Mouse (Mus musculus): ENCODE data around the gene Taf3. TPM values are rescaled to one million over a fixed set of nuclear protein-coding genes. Genes with fewer than 3 reads are reported as not detected.

The Taf3 gene
- polyA plus RNA-seq, 1 experiment, result 8.4 TPM

DNA sequence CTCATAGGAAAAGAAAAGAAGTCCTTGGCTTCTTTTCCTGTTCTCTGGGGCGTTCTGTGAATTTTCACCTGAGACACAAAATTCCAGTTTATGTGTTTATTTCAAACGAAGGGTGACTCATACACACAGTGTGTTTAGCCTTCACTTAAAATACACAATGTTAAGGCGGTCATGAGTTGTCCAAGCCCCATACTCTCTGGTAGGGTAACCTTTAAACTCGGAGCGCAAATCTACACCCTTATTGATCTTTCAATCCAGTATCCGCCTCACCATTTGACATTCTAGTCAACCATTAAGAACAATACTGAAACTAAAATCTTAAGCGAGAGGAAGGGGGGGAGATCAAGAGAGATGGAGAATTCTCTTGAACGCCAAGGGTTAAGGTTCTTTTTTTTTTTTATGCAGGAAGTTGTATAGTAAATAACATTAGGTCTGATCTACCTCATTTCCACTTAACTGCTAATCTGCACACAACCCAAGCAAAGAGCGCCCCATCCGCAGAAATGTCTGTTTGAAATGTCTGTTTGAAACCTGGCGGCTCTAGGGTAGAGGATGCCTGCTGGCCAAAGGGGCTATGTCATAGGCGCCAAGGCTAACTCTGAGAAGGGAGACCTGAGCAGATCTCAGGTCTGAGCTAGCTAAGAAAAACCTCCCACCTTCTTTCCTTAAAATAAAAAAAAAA is 172.6 kb downstream of the Taf3 start:
- TF ChIP-seq POLR2A (IDR thresholded peaks at IDR 0.05; ENCODE audit: extremely low read depth, insufficient read depth, low read length), result no peak
- no peak for TF ChIP-seq CTCF (IDR thresholded peaks at IDR 0.05; ENCODE audit: extremely low read depth, insufficient read depth, low read length)
- H3K4me3 ChIP-seq (ENCODE audit: insufficient read depth, low read length), result no peak overlapping the region
- H3K27ac ChIP-seq (ENCODE audit: insufficient read depth, low read length), result no peak overlapping the region
- no peaks in the 10 kb centered on the region for H3K4me1 ChIP-seq (ENCODE audit: control insufficient read depth, insufficient read depth, low read length)

- no peak for TF ChIP-seq POLR2A (IDR thresholded peaks at IDR 0.05; ENCODE audit: extremely low read depth, insufficient read depth, low read length)
- no peak for TF ChIP-seq CTCF (IDR thresholded peaks at IDR 0.05; ENCODE audit: extremely low read depth, insufficient read depth, low read length)
- H3K4me3 ChIP-seq (ENCODE audit: insufficient read depth, low read length), result no peak overlapping the region
- no peaks in the 10 kb centered on the region for H3K4me1 ChIP-seq (ENCODE audit: control insufficient read depth, insufficient read depth, low read length)
- H3K27ac ChIP-seq (ENCODE audit: insufficient read depth, low read length), result no peak overlapping the region
Observed at GRCm38 (mm10) chr2:9875220-9875619, 173.2 kb downstream of the Taf3 start.

GRCm38 (mm10) chr2:9874467-9875219 is 173.8 kb downstream of the Taf3 start:
- Histone ChIP-seq H3K4me1 (ENCODE audit: control insufficient read depth, insufficient read depth, low read length) (no peaks in the 10 kb centered on the region), H3K27ac (ENCODE audit: insufficient read depth, low read length) (no peak overlapping the region), H3K4me3 (ENCODE audit: insufficient read depth, low read length) (no peak overlapping the region)
- TF ChIP-seq POLR2A (IDR thresholded peaks at IDR 0.05; ENCODE audit: extremely low read depth, insufficient read depth, low read length) (no peak), CTCF (IDR thresholded peaks at IDR 0.05; ENCODE audit: extremely low read depth, insufficient read depth, low read length) (no peak)

DNA sequence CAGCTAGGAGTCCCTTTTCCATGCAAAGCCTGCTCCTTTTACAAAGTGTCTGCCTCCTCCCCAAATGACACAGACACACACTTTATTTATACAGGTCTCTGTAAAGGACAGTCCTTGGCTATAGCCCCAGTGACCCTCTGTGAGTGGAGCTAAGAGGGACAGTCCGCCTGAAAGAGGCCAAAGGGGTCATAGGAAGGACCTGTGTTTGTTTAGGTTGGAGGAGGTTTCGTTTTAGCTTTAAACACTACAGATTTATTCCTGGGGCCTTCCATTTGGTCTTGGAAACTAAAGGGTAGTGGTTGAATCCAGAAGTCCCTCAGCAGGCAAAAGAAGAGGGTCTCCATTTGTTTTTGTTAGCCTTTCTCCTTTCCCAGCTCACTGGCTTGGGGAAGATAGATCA is 174.6 kb downstream of the Taf3 start:
- TF ChIP-seq POLR2A (IDR thresholded peaks at IDR 0.05; ENCODE audit: extremely low read depth, insufficient read depth, low read length) (no peak), CTCF (IDR thresholded peaks at IDR 0.05; ENCODE audit: extremely low read depth, insufficient read depth, low read length) (no peak)
- no peak overlapping the region for H3K4me3 ChIP-seq (ENCODE audit: insufficient read depth, low read length)
- H3K27ac ChIP-seq (ENCODE audit: insufficient read depth, low read length), result no peak overlapping the region
- H3K4me1 ChIP-seq (ENCODE audit: control insufficient read depth, insufficient read depth, low read length), result no peaks in the 10 kb centered on the region

DNA sequence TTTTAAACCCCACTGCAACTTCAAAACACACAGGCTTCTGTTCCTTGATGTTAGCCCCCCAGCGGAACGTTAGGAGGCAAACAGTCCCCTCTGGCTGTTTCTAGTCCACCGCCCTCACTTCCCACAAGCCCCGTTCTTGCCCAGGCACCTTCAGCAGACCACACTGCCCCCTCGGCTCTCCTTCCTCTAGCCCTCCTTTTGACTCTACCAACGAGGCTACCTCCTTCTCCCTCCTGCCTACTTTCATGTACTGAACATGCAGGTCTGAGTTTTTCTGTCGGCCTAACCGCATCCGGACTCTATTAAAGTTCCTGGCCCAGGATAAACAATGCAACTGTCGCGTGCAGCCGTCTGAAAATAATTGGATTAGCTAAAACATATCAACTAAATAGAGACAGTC is 175.7 kb downstream of the Taf3 start:
- Histone ChIP-seq H3K4me1 (ENCODE audit: control insufficient read depth, insufficient read depth, low read length) (no peaks in the 10 kb centered on the region), H3K27ac (ENCODE audit: insufficient read depth, low read length) (no peak overlapping the region), H3K4me3 (ENCODE audit: insufficient read depth, low read length) (no peak overlapping the region)
- no peak for TF ChIP-seq CTCF (IDR thresholded peaks at IDR 0.05; ENCODE audit: extremely low read depth, insufficient read depth, low read length)
- no peak for TF ChIP-seq POLR2A (IDR thresholded peaks at IDR 0.05; ENCODE audit: extremely low read depth, insufficient read depth, low read length)

- Histone ChIP-seq H3K27ac (ENCODE audit: insufficient read depth, low read length) (no peak overlapping the region), H3K4me1 (ENCODE audit: control insufficient read depth, insufficient read depth, low read length) (no peaks in the 10 kb centered on the region), H3K4me3 (ENCODE audit: insufficient read depth, low read length) (no peak overlapping the region)
- TF ChIP-seq CTCF (IDR thresholded peaks at IDR 0.05; ENCODE audit: extremely low read depth, insufficient read depth, low read length) (no peak), POLR2A (IDR thresholded peaks at IDR 0.05; ENCODE audit: extremely low read depth, insufficient read depth, low read length) (no peak)
Observed at GRCm38 (mm10) chr2:9871798-9872197, 176.6 kb downstream of the Taf3 start.

GRCm38 (mm10) chr2:9871141-9871716 is 177.2 kb downstream of the Taf3 start:
- no peak overlapping the region for H3K27ac ChIP-seq (ENCODE audit: insufficient read depth, low read length)
- no peak for TF ChIP-seq POLR2A (IDR thresholded peaks at IDR 0.05; ENCODE audit: extremely low read depth, insufficient read depth, low read length)
- no peak for TF ChIP-seq CTCF (IDR thresholded peaks at IDR 0.05; ENCODE audit: extremely low read depth, insufficient read depth, low read length)
- H3K4me1 ChIP-seq (ENCODE audit: control insufficient read depth, insufficient read depth, low read length), result no peaks in the 10 kb centered on the region
- no peak overlapping the region for H3K4me3 ChIP-seq (ENCODE audit: insufficient read depth, low read length)

DNA sequence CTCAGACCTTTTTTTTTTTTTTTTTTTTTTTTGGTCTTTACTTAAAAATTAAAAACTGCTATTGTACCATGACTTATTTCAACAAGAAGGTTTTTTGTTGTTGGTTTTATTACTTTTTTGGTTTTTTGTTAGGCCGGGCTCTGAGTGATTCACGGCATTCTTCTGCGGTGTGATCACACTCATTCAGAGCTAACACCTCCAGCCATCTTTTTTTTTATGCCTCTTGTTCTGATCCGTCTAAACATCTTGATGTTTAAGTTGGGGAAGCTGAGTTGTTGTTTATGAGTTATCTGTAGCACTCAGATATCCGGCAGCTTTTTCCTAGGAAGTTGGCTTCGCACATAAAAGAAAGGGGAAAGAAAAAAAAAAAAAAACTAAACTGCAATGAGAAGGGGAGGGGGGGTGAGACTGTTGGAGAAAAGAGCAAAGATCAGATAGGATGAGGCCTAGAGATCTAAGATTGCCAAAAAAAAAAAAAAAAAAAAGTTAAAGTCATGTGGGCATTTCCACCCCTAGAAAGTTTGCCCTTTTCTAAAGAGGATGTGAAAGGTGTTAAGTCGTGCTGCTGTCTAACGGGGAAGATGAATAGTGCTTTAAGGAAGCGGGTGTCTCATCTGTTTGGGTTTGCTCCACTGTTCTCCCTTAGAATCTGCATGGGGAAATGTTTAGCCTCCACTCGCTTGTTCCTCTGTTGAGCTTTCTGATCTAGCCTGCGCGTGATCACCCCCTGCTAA is 181.1 kb downstream of the Taf3 start:
- no peak for TF ChIP-seq CTCF (IDR thresholded peaks at IDR 0.05; ENCODE audit: extremely low read depth, insufficient read depth, low read length)
- TF ChIP-seq POLR2A (IDR thresholded peaks at IDR 0.05; ENCODE audit: extremely low read depth, insufficient read depth, low read length), result no peak

More for the DNA sequence above, 181.1 kb downstream of the Taf3 start:
- Histone ChIP-seq H3K27ac (ENCODE audit: insufficient read depth, low read length) (no peak overlapping the region), H3K4me3 (ENCODE audit: insufficient read depth, low read length) (no peak overlapping the region), H3K4me1 (ENCODE audit: control insufficient read depth, insufficient read depth, low read length) (no peaks in the 10 kb centered on the region)

Other genes with a start within 250 kb of the Taf3 start
- gene 4930412O13Rik, start 167.3 kb downstream of the Taf3 start, polyA plus RNA-seq (2012; rRNA removed), result not detected in 2 replicates
- not detected in 2 replicates for gene 9230102O04Rik, start 159.1 kb downstream of the Taf3 start, polyA plus RNA-seq (2012; rRNA removed)
- gene Gata3, start 158.6 kb downstream of the Taf3 start, polyA plus RNA-seq (2012; rRNA removed), result 0.06 and 0.21 TPM in 2 replicates
- 372 and 411 TPM in 2 replicates for gene Atp5c1, start 31.9 kb upstream of the Taf3 start, polyA plus RNA-seq (2012; rRNA removed)
- gene Kin, start 32.0 kb upstream of the Taf3 start, polyA plus RNA-seq (2012; rRNA removed), result 9.9 and 12.3 TPM in 2 replicates
- 3.0 and 3.3 TPM in 2 replicates for gene Itih2, start 82.8 kb upstream of the Taf3 start, polyA plus RNA-seq (2012; rRNA removed)
- gene Itih5, start 105.0 kb upstream of the Taf3 start, polyA plus RNA-seq (2012; rRNA removed), result 11.9 and 12.4 TPM in 2 replicates

Measured in cortical plate, adult 2 months (tissue).